Comparison of ENCODE assay signal across 15 mouse cellular contexts in the genomic region with DNA sequence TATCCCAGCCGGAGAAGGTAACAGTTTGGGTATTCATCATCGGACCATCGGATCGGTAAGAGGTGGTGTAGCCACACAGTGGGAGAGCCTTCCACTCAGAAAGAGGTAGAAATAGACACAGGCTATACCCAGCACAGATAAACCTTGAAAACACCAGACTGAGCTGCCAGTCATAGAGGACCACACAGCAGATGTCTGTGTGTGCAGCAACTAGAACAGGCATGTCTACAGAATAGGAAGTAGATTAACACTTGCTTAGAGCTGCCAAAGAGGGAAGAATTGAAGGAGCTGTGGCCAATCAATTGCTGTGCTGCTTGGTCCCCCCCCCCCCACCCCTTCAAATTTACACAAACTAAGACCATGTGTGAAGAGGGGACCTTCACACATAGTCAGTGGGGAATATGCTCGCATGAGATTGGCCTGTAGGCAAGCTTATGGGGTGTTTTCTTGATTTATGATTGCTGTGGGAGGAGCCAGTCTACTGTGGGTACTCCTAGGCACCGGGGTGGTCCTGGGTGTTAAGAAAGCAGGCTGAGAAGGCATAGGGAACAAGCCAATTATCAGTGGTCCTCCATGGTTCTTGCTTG.
"Had no signal": no experiment of that assay in that cellular context is flagged by ENCODE, and none has a peak within 500 bp of the region (broad histone marks: within the 10 kb centered on the region; RNA-seq: fewer than 3 reads in every experiment).

No protein-coding gene starts in this region.

- DNase-seq: kidney, adult 18-20 months; kidney, postnatal 10 days; kidney, postnatal 4 days; lung, adult 18-20 months; lung, postnatal 36 days; retina, postnatal 1 day; right cerebral cortex, postnatal 4 days; spleen, adult 18-20 months; thymus, adult 18-20 months; thymus, postnatal 14 days had no signal

- H3K4me2 ChIP-seq: limb, embryonic 13.5 days; midbrain, embryonic 13.5 days had no signal

- H3K9ac ChIP-seq: limb, embryonic 13.5 days; liver, embryonic 14.5 days; midbrain, embryonic 13.5 days had no signal

- ATAC-seq: midbrain, embryonic 13.5 days had no signal

- H3K27ac ChIP-seq: left cerebral cortex, adult 2 months; limb, embryonic 13.5 days; liver, embryonic 14.5 days; midbrain, embryonic 13.5 days had no signal

- H3K36me3 ChIP-seq: limb, embryonic 13.5 days; midbrain, embryonic 13.5 days had no signal

- H3K9me3 ChIP-seq: limb, embryonic 13.5 days had no signal

- H3K4me1 ChIP-seq: limb, embryonic 13.5 days; midbrain, embryonic 13.5 days had no signal

- H3K27me3 ChIP-seq: limb, embryonic 13.5 days; midbrain, embryonic 13.5 days had no signal

- H3K4me3 ChIP-seq: left cerebral cortex, adult 2 months; limb, embryonic 13.5 days; midbrain, embryonic 13.5 days; myocyte had no signal
